ENCODE assay signal across 34 mouse cellular contexts in genomic region chr6:91864595-91864994, GRCm38 (mm10). TPM values are rescaled to one million over a fixed set of nuclear protein-coding genes. Genes with fewer than 3 reads are reported as not detected.
DNase-seq lines count a peak whose midpoint lies in the region; ATAC-seq and TF ChIP-seq lines count a peak whose summit lies in the region.
"Had no signal": no experiment of that assay in that cellular context is flagged by ENCODE, and none has a peak within 500 bp of the region (broad histone marks: within the 10 kb centered on the region; RNA-seq: fewer than 3 reads in every experiment).

No protein-coding gene starts in this region.

- no peaks in the 10 kb centered on the region for H3K36me3 ChIP-seq in lung, postnatal 0 days (ENCODE audit: insufficient read depth, low read length)
- H3K36me3 ChIP-seq in hindbrain, embryonic 10.5 days = no peaks in the 10 kb centered on the region
- H3K36me3 ChIP-seq: embryonic facial prominence, embryonic 12.5 days; forebrain, embryonic 15.5 days; G1E; limb, embryonic 13.5 days; lung, embryonic 15.5 days; midbrain, embryonic 13.5 days; neural tube, embryonic 15.5 days had no signal

- H3K27me3 ChIP-seq in lung, postnatal 0 days (replicated peaks; ENCODE audit: insufficient read depth, low read length) = no peaks in the 10 kb centered on the region
- H3K27me3 ChIP-seq in hindbrain, embryonic 10.5 days (ENCODE audit: insufficient read depth, poor library complexity, severe bottlenecking) = no peaks in the 10 kb centered on the region
- H3K27me3 ChIP-seq: embryonic facial prominence, embryonic 12.5 days; forebrain, embryonic 15.5 days; lung, embryonic 15.5 days; midbrain, embryonic 13.5 days had no signal

- ATAC-seq in inflammation-experienced regulatory T-cells, adult 6 months = peak; percentile 50
- ATAC-seq in lung, postnatal 0 days = no peak
- ATAC-seq: forebrain, embryonic 15.5 days; hindbrain, postnatal 0 days; intestine, postnatal 0 days; midbrain, embryonic 13.5 days had no signal

- WGBS in lung, postnatal 0 days = 62% methylated on average over 5 of the region's 5 CpGs
- WGBS in hindbrain, embryonic 10.5 days = 76% methylated on average over 5 of the region's 5 CpGs

- TF ChIP-seq EP300 in lung, postnatal 0 days (IDR thresholded peaks at IDR 0.05) = no peak

- H3K4me2 ChIP-seq in lung, postnatal 0 days (replicated peaks; ENCODE audit: low read depth, low read length) = no peak overlapping the region
- H3K4me2 ChIP-seq: embryonic facial prominence, embryonic 12.5 days; forebrain, embryonic 15.5 days; heart, embryonic 11.5 days; limb, embryonic 13.5 days; liver, embryonic 11.5 days; lung, embryonic 15.5 days; midbrain, embryonic 13.5 days; neural tube, embryonic 15.5 days had no signal

- no peak overlapping the region for H3K4me3 ChIP-seq in lung, postnatal 0 days (ENCODE audit: low read depth, low read length)
- no peak overlapping the region for H3K4me3 ChIP-seq in hindbrain, embryonic 10.5 days
- H3K4me3 ChIP-seq: embryonic facial prominence, embryonic 12.5 days; forebrain, embryonic 15.5 days; gastrocnemius, adult 2 months; limb, embryonic 13.5 days; lung, embryonic 15.5 days; midbrain, embryonic 13.5 days; neural tube, embryonic 15.5 days had no signal

- no peaks in the 10 kb centered on the region for H3K9me3 ChIP-seq in lung, postnatal 0 days (ENCODE audit: low read length)
- H3K9me3 ChIP-seq in hindbrain, embryonic 10.5 days = no peaks in the 10 kb centered on the region
- H3K9me3 ChIP-seq: embryonic facial prominence, embryonic 12.5 days; forebrain, embryonic 15.5 days; G1E; limb, embryonic 13.5 days; lung, embryonic 15.5 days; midbrain, embryonic 13.5 days; neural tube, embryonic 15.5 days had no signal

- H3K9ac ChIP-seq in lung, postnatal 0 days (replicated peaks; ENCODE audit: low read depth) = no peak overlapping the region
- H3K9ac ChIP-seq: embryonic facial prominence, embryonic 12.5 days; forebrain, embryonic 15.5 days; limb, embryonic 13.5 days; lung, embryonic 15.5 days; midbrain, embryonic 13.5 days; neural tube, embryonic 15.5 days had no signal

- TF ChIP-seq CTCF in lung, postnatal 0 days (IDR thresholded peaks at IDR 0.05) = no peak

- no peaks in the 10 kb centered on the region for H3K4me1 ChIP-seq in lung, postnatal 0 days (ENCODE audit: insufficient read depth, low read depth, low read length)
- H3K4me1 ChIP-seq in hindbrain, embryonic 10.5 days (replicated peaks) = 0 out of 2 replicates have a peak, but pooled peaks cover 2% of the 10 kb centered on the region
- H3K4me1 ChIP-seq: embryonic facial prominence, embryonic 12.5 days; forebrain, embryonic 15.5 days; limb, embryonic 13.5 days; lung, embryonic 15.5 days; midbrain, embryonic 13.5 days; neural tube, embryonic 15.5 days had no signal

- no peak overlapping the region for H3K27ac ChIP-seq in lung, postnatal 0 days (ENCODE audit: low read length)
- no peak overlapping the region for H3K27ac ChIP-seq in hindbrain, embryonic 10.5 days
- H3K27ac ChIP-seq: embryonic facial prominence, embryonic 12.5 days; forebrain, embryonic 15.5 days; gastrocnemius, adult 2 months; hindbrain, postnatal 0 days; limb, embryonic 13.5 days; lung, embryonic 15.5 days; macrophage; midbrain, embryonic 13.5 days; neural tube, embryonic 15.5 days had no signal

- peak; percentile 29 for DNase-seq in CD4-positive helper T cell, adult 2 months (ENCODE audit: low read depth, low spot score)
- DNase-seq in CD8-positive naive resting alpha-beta T cell, adult 2 months (ENCODE audit: low read depth in 2 of 2, low spot score in 2 of 2) = peak; percentile 21 to 30
- peak; percentile 16 to 25 for DNase-seq in thymus, postnatal 10 days (ENCODE audit: low spot score in 2 of 2)
- no peak for DNase-seq in lung, postnatal 0 days (ENCODE audit: low spot score)
- no peak for DNase-seq in natural killer cell, adult 2 months (ENCODE audit: low spot score in 2 of 2)
- no peak for DNase-seq in layer of hippocampus, adult 18-20 months (ENCODE audit: low spot score in 2 of 2)
- DNase-seq in hindbrain, embryonic 10.5 days (ENCODE audit: low spot score) = no peak
- DNase-seq: adrenal gland, postnatal 36 days; cerebellum, adult 2 months; cerebellum, postnatal 14 days; gastrocnemius, adult 2 months; gastrocnemius, postnatal 36 days; heart, adult 18-20 months; kidney, adult 9 months; kidney, postnatal 10 days; layer of hippocampus, adult 9-11 months; retina, postnatal 1 day; right cerebral cortex, postnatal 14 days had no signal

RNA-seq across cellular contexts. Expression of gene Ccdc174, which starts 13.3 kb away (rescaled TPM):
- polyA plus RNA-seq in inflammation-experienced regulatory T-cells, adult 6 months (2017; shearing (Covaris generic)) = 10 to 100 TPM; 49.5 to 54.7 (median 50.6) TPM
- 32.2 and 32.7 TPM in 2 replicates for polyA plus RNA-seq in lung, postnatal 0 days (2015; fragmentation: Nextera tagmentation; extraction: Ambion mirVana)
- 10 to 100 TPM; 21.4 to 22.5 TPM for total RNA-seq in layer of hippocampus, adult 18-20 months (2021)
- 32.2 and 35.1 TPM in 2 replicates for polyA plus RNA-seq in hindbrain, embryonic 10.5 days (2016; fragmentation: Nextera tagmentation; extraction: Ambion mirVana)

RNA-seq across cellular contexts. Expression of gene Grip2, which starts 37.5 kb away (rescaled TPM):
- under 1 TPM; 0.06 to 0.41 (median 0.21) TPM for polyA plus RNA-seq in inflammation-experienced regulatory T-cells, adult 6 months (2017; shearing (Covaris generic))
- polyA plus RNA-seq in lung, postnatal 0 days (2015; fragmentation: Nextera tagmentation; extraction: Ambion mirVana) = 0.16 and 0.35 TPM in 2 replicates
- total RNA-seq in layer of hippocampus, adult 18-20 months (2021) = 1 to 10 TPM; 7.0 to 8.6 TPM
- polyA plus RNA-seq in hindbrain, embryonic 10.5 days (2016; fragmentation: Nextera tagmentation; extraction: Ambion mirVana) = 0.36 and 0.71 TPM in 2 replicates
- total RNA-seq: hematopoietic stem cell, adult 5-6 weeks; megakaryocyte-erythroid progenitor cell, adult 5-6 weeks had no signal
- polyA plus RNA-seq: G1E, macrophage had no signal

RNA-seq across cellular contexts. Expression of gene 4930590J08Rik, which starts 38.0 kb away (rescaled TPM):
- polyA plus RNA-seq in inflammation-experienced regulatory T-cells, adult 6 months (2017; shearing (Covaris generic)) = under 1 TPM; 0.40 to 0.59 (median 0.59) TPM
- 0.19 TPM in 2 replicates for polyA plus RNA-seq in lung, postnatal 0 days (2015; fragmentation: Nextera tagmentation; extraction: Ambion mirVana)
- 1 to 10 TPM; 1.7 TPM for total RNA-seq in layer of hippocampus, adult 18-20 months (2021)
- 0.30 and 0.50 TPM in 2 replicates for polyA plus RNA-seq in hindbrain, embryonic 10.5 days (2016; fragmentation: Nextera tagmentation; extraction: Ambion mirVana)
- polyA plus RNA-seq: liver, embryonic 16.5 days had no signal

Comparison
In these comparisons a context has a peak if more than half of its experiments do, and no peak if none do; other contexts are left out.
1. DNase-seq: peak in CD4-positive helper T cell, adult 2 months (single experiment), CD8-positive naive resting alpha-beta T cell, adult 2 months (2 of 2) and thymus, postnatal 10 days (2 of 2); none in lung, postnatal 0 days (single experiment), natural killer cell, adult 2 months (0 of 2), layer of hippocampus, adult 18-20 months (0 of 2) and hindbrain, embryonic 10.5 days (single experiment).